Comparison of ENCODE assay signal across 30 mouse cellular contexts in genomic region chr2:163842043-163842442, GRCm38 (mm10). TPM values are rescaled to one million over a fixed set of nuclear protein-coding genes. Genes with fewer than 3 reads are reported as not detected.
"Had no signal": no experiment of that assay in that cellular context is flagged by ENCODE, and none has a peak within 500 bp of the region (broad histone marks: within the 10 kb centered on the region; RNA-seq: fewer than 3 reads in every experiment).

No protein-coding gene starts in this region.

- ATAC-seq: inflammation-experienced regulatory T-cells, adult 6 months; intestine, embryonic 16.5 days; liver, postnatal 0 days; midbrain, embryonic 15.5 days had no signal

- H3K4me3 ChIP-seq: left cerebral cortex, adult 2 months; limb, embryonic 12.5 days; limb, embryonic 15.5 days; midbrain, embryonic 12.5 days; midbrain, embryonic 15.5 days; neural tube, embryonic 12.5 days; neural tube, embryonic 15.5 days had no signal

- H3K4me2 ChIP-seq: limb, embryonic 12.5 days; limb, embryonic 15.5 days; liver, embryonic 11.5 days; midbrain, embryonic 12.5 days; midbrain, embryonic 15.5 days; neural tube, embryonic 12.5 days; neural tube, embryonic 15.5 days had no signal

- H3K9me3 ChIP-seq: limb, embryonic 12.5 days; limb, embryonic 15.5 days; midbrain, embryonic 12.5 days; midbrain, embryonic 15.5 days; neural tube, embryonic 12.5 days; neural tube, embryonic 15.5 days had no signal

- H3K27me3 ChIP-seq: midbrain, embryonic 15.5 days; neural tube, embryonic 12.5 days; neural tube, embryonic 15.5 days had no signal

- H3K36me3 ChIP-seq: limb, embryonic 12.5 days; limb, embryonic 15.5 days; midbrain, embryonic 12.5 days; midbrain, embryonic 15.5 days; neural tube, embryonic 12.5 days; neural tube, embryonic 15.5 days had no signal

- DNase-seq: kidney, adult 18-20 months; kidney, postnatal 36 days; layer of hippocampus, postnatal 36 days; left cerebral cortex, postnatal 4 days; liver, postnatal 0 days; thymus, adult 2 months; thymus, postnatal 25 days had no signal

- H3K27ac ChIP-seq: kidney, postnatal 0 days; left cerebral cortex, adult 2 months; limb, embryonic 12.5 days; limb, embryonic 15.5 days; liver, embryonic 14.5 days; midbrain, embryonic 12.5 days; midbrain, embryonic 15.5 days; neural tube, embryonic 12.5 days; neural tube, embryonic 15.5 days had no signal

- H3K9ac ChIP-seq: limb, embryonic 12.5 days; limb, embryonic 15.5 days; liver, embryonic 14.5 days; liver, postnatal 0 days; midbrain, embryonic 12.5 days; midbrain, embryonic 15.5 days; neural tube, embryonic 12.5 days; neural tube, embryonic 15.5 days had no signal

- H3K4me1 ChIP-seq: limb, embryonic 12.5 days; limb, embryonic 15.5 days; midbrain, embryonic 15.5 days; neural tube, embryonic 12.5 days; neural tube, embryonic 15.5 days had no signal

RNA-seq across cellular contexts. Expression of gene Kcnk15, which starts 11.4 kb away (rescaled TPM):
- total RNA-seq: layer of hippocampus, adult 8-10 months; layer of hippocampus, postnatal 10 days; layer of hippocampus, postnatal 36 days; left cerebral cortex, postnatal 10 days; left cerebral cortex, postnatal 4 days; megakaryocyte progenitor cell, adult 5-6 weeks; megakaryocyte-erythroid progenitor cell, adult 5-6 weeks had no signal
- polyA plus RNA-seq: inflammation-experienced regulatory T-cells, adult 6 months; intestine, embryonic 16.5 days; kidney, embryonic 14.5 days; kidney, postnatal 0 days; limb, embryonic 12.5 days; limb, embryonic 15.5 days; liver, embryonic 11.5 days; liver, embryonic 14.5 days; liver, postnatal 0 days; lung, embryonic 16.5 days; midbrain, embryonic 12.5 days; neural tube, embryonic 15.5 days; small intestine, adult 2 months; spleen, adult 2 months; stomach, embryonic 16.5 days; testis, adult 2 months; thymus, adult 2 months had no signal

RNA-seq across cellular contexts. Expression of gene Ccn5, which starts 21.4 kb away (rescaled TPM):
- total RNA-seq: megakaryocyte-erythroid progenitor cell, adult 5-6 weeks had no signal
- polyA plus RNA-seq: inflammation-experienced regulatory T-cells, adult 6 months; liver, embryonic 11.5 days; small intestine, adult 2 months had no signal
